ENCODE assay signal across 8 mouse cellular contexts in the genomic region with DNA sequence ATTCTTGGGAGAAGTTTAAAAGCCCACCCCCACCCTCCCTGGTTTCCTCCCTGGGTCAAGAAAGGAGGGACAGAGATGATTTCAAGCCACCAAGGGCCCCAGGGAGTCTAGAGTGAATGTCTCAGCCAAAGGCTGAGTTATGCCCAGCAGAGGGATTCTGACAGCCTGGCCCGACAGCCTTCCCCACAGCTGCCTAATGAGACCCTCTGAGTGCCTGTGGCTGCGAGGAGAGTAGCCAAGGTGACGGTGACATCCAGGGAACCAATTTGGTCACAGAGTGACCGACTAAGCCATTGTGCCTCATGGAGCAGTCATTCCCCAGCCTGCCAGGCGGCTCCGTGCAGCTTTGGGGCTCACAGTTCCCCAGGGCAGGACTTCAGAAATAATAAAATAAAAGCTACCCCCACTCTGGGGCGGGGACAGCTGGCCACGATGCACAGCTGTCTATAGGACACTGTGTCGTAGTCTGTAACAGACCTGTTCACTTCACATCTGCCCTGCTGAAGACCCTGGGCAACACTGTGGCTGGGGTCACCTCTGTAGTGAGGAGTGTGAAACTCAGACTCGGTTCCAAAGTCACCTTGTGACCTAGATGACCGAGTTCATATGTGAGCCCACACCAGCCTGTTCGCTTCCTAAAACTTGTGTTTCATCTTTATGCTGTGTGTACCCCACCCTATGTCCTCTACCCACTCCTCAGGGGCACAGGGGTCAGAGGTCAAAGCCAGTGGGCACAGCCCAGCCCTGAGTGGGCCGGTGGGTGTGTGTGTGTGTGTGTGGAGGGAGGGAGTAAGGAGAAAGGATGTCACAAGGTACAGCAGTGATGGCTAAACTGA.
A peak's percentile ranks its signal among the peaks of the same experiment; 100 is the strongest.
DNase-seq lines count a peak whose midpoint lies in the region; ATAC-seq and TF ChIP-seq lines count a peak whose summit lies in the region.
"Had no signal": no experiment of that assay in that cellular context is flagged by ENCODE, and none has a peak within 500 bp of the region (broad histone marks: within the 10 kb centered on the region; RNA-seq: fewer than 3 reads in every experiment).

No protein-coding gene starts in this region.

- peaks cover 14% of the 10 kb centered on the region; the same call in 1 of the 2 replicates for H3K4me1 ChIP-seq in kidney, embryonic 16.5 days (ENCODE audit: insufficient read depth, low read length)
- H3K4me1 ChIP-seq in embryonic facial prominence, embryonic 15.5 days, result peaks cover 11% of the 10 kb centered on the region
- H3K4me1 ChIP-seq in hindbrain, postnatal 0 days (ENCODE audit: insufficient read depth, low read length), result 0 out of 2 replicates have a peak, but pooled peaks cover 3% of the 10 kb centered on the region
- peaks cover 9% of the 10 kb centered on the region; the same call in 1 of the 2 replicates for H3K4me1 ChIP-seq in neural tube, embryonic 14.5 days (ENCODE audit: control insufficient read depth, insufficient read depth, low read length)

- H3K4me2 ChIP-seq in kidney, embryonic 16.5 days (replicated peaks; ENCODE audit: low read depth, low read length), result no peak overlapping the region
- no peak overlapping the region for H3K4me2 ChIP-seq in embryonic facial prominence, embryonic 15.5 days (replicated peaks)
- no peak overlapping the region for H3K4me2 ChIP-seq in hindbrain, postnatal 0 days (ENCODE audit: low read depth, low read length)
- no peak overlapping the region for H3K4me2 ChIP-seq in neural tube, embryonic 14.5 days (ENCODE audit: low read depth, low read length)

- H3K27me3 ChIP-seq in kidney, embryonic 16.5 days (ENCODE audit: insufficient read depth, low read length), result 0 out of 2 replicates have a peak, but pooled peaks cover 2% of the 10 kb centered on the region
- H3K27me3 ChIP-seq in embryonic facial prominence, embryonic 15.5 days, result 0 out of 2 replicates have a peak, but pooled peaks cover 11% of the 10 kb centered on the region
- H3K27me3 ChIP-seq in hindbrain, postnatal 0 days (ENCODE audit: insufficient read depth, low read length), result no peaks in the 10 kb centered on the region
- no peaks in the 10 kb centered on the region for H3K27me3 ChIP-seq in neural tube, embryonic 14.5 days (ENCODE audit: control insufficient read depth, insufficient read depth, low read length)

- H3K9ac ChIP-seq in kidney, embryonic 16.5 days (replicated peaks; ENCODE audit: low read length), result no peak overlapping the region
- H3K9ac ChIP-seq in embryonic facial prominence, embryonic 15.5 days, result no peak overlapping the region
- H3K9ac ChIP-seq in hindbrain, postnatal 0 days (replicated peaks; ENCODE audit: low read length), result no peak overlapping the region
- H3K9ac ChIP-seq in neural tube, embryonic 14.5 days (replicated peaks; ENCODE audit: low read depth, low read length), result no peak overlapping the region

- DNase-seq in kidney, postnatal 14 days, result no peak
- peak; percentile 40 for DNase-seq in hindbrain, postnatal 0 days (ENCODE audit: low spot score)
- DNase-seq in frontal cortex, postnatal 10 days (ENCODE audit: low spot score in 2 of 2), result no peak
- no peak for DNase-seq in right cerebral cortex, adult 18-20 months
- DNase-seq: right cerebral cortex, postnatal 14 days had no signal

- ATAC-seq in kidney, embryonic 16.5 days (ENCODE audit: low FRiP score, low TSS enrichment), result 0 out of 2 replicates have a peak, but pooled peaks have one; percentile 32
- 0 out of 2 replicates have a peak, but pooled peaks have one; percentile 17 for ATAC-seq in embryonic facial prominence, embryonic 15.5 days (ENCODE audit: insufficient number of reproducible peaks, low FRiP score, low TSS enrichment, low read depth)
- peak; percentile 65 for ATAC-seq in hindbrain, postnatal 0 days
- peak; percentile 55; the same call in 1 of the 2 replicates for ATAC-seq in neural tube, embryonic 14.5 days (ENCODE audit: low read depth)

- 72% methylated on average over 13 of the region's 13 CpGs for WGBS in kidney, embryonic 16.5 days
- WGBS in embryonic facial prominence, embryonic 15.5 days, result 81% methylated on average over 13 of the region's 13 CpGs
- 57% methylated on average over 13 of the region's 13 CpGs for WGBS in hindbrain, postnatal 0 days
- 57% methylated on average over 13 of the region's 13 CpGs for WGBS in neural tube, embryonic 14.5 days

- no peak overlapping the region for H3K4me3 ChIP-seq in kidney, embryonic 16.5 days (ENCODE audit: low read length)
- no peak overlapping the region for H3K4me3 ChIP-seq in embryonic facial prominence, embryonic 15.5 days (replicated peaks)
- H3K4me3 ChIP-seq in hindbrain, postnatal 0 days (ENCODE audit: low read length), result no peak overlapping the region
- no peak overlapping the region for H3K4me3 ChIP-seq in neural tube, embryonic 14.5 days (ENCODE audit: low read depth, low read length)

- no peaks in the 10 kb centered on the region for H3K36me3 ChIP-seq in kidney, embryonic 16.5 days (ENCODE audit: insufficient read depth, low read length)
- no peaks in the 10 kb centered on the region for H3K36me3 ChIP-seq in embryonic facial prominence, embryonic 15.5 days
- H3K36me3 ChIP-seq in hindbrain, postnatal 0 days (ENCODE audit: insufficient read depth, low read length), result no peaks in the 10 kb centered on the region
- H3K36me3 ChIP-seq in neural tube, embryonic 14.5 days (ENCODE audit: control insufficient read depth, insufficient read depth, low read length), result no peaks in the 10 kb centered on the region

- H3K9me3 ChIP-seq in kidney, embryonic 16.5 days (ENCODE audit: low read length), result no peaks in the 10 kb centered on the region
- H3K9me3 ChIP-seq in embryonic facial prominence, embryonic 15.5 days (replicated peaks), result no peaks in the 10 kb centered on the region
- no peaks in the 10 kb centered on the region for H3K9me3 ChIP-seq in hindbrain, postnatal 0 days (ENCODE audit: low read length)
- no peaks in the 10 kb centered on the region for H3K9me3 ChIP-seq in neural tube, embryonic 14.5 days (ENCODE audit: control insufficient read depth, low read length)

- no peak overlapping the region for H3K27ac ChIP-seq in kidney, embryonic 16.5 days (ENCODE audit: low read length)
- H3K27ac ChIP-seq in embryonic facial prominence, embryonic 15.5 days (replicated peaks), result no peak overlapping the region
- no peak overlapping the region for H3K27ac ChIP-seq in hindbrain, postnatal 0 days
- no peak overlapping the region for H3K27ac ChIP-seq in neural tube, embryonic 14.5 days (ENCODE audit: low read depth, low read length)

- no peak for TF ChIP-seq CTCF in hindbrain, postnatal 0 days (IDR thresholded peaks at IDR 0.05; ENCODE audit: low read depth)
